Mouse (Mus musculus) olfactory bulb, adult 2 months (tissue): ENCODE results near the gene Rab7b. TPM values are rescaled to one million over a fixed set of nuclear protein-coding genes. Genes with fewer than 3 reads are reported as not detected.

ENCODE experiments used
- H3K27ac ChIP-seq: fragments of 200-500 bp; 2 replicates; pipeline ENCODE4 v1.5.1; 2012; ENCODE audit warnings: low read depth, low read length; ENCODE audit not compliant: insufficient read depth
- H3K4me1 ChIP-seq: fragments of 200-500 bp; 2 replicates; pipeline ENCODE4 v1.6.1; 2012; ENCODE audit warnings: low read length; ENCODE audit not compliant: control insufficient read depth, insufficient read depth
- H3K4me3 ChIP-seq: fragments of 200-500 bp; 2 replicates; pipeline ENCODE4 v1.5.1; 2012; ENCODE audit warnings: mild to moderate bottlenecking, low read depth, low read length, moderate library complexity; ENCODE audit not compliant: insufficient read depth
- CTCF ChIP-seq: fragments of 200-500 bp; IDR thresholded peaks from 2 replicates; pipeline ENCODE4 v1.5.1; 2012; ENCODE audit warnings: low read depth, mild to moderate bottlenecking, low read length, moderate library complexity; ENCODE audit not compliant: insufficient read depth
- POLR2A ChIP-seq: fragments of 200-500 bp; IDR thresholded peaks from 2 replicates; pipeline ENCODE4 v1.6.1; 2012; ENCODE audit warnings: mild to moderate bottlenecking, low read depth, low read length, moderate library complexity; ENCODE audit not compliant: insufficient read depth
- WGBS: fragments of 180-500 bp; shearing (Covaris S2); methylation state at CpG from one replicate; pipeline ENCODE4 v1.1.7; 2018; 5-methylcytosine and 5-hydroxymethylcytosine counted together
- polyA plus RNA-seq: library from polyadenylated mRNA; stranded (reverse); fragments of >200 nt; gene quantifications from 2 replicates; pipeline ENCODE4 v1.2.4, GENCODE M21; 2012; ENCODE audit warnings: low replicate concordance; ENCODE audit not compliant: missing spikeins, insufficient read depth, insufficient read length

The Rab7b gene
- polyA plus RNA-seq: not detected in 2 replicates

DNA sequence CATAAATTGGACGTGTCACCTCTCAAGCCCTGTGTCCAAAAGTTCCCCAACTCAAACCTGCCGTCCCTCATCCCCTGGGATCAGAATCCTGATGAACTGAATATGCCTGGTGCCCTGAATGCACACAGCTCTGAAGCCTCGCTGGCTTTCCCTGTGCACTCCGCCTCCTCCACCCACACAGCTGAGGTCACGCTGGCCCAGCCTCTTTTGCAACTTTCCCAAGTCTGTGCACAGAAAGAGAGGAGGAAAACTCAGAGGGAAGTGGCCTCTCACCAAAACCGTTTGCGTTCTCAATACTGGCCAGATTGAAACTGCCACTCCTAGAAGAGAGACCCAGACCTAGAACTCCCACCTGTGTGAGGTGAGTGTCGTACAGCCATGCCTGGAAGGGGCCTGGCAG is at the start of gene Rab7b:
Gene Rab7b, plus strand, starts transcription at position 221 of the 400 bp plus-strand sequence.
- WGBS: 44% methylated on average over 8 of the region's 8 CpGs
- Histone ChIP-seq H3K4me1 (peaks cover 9% of the 10 kb centered on the region), H3K27ac (no peak within 1 kb of the TSS), H3K4me3 (no peak within 1 kb of the TSS)
- TF ChIP-seq POLR2A: no peak
- TF ChIP-seq CTCF: no peak

GRCm38 (mm10) chr1:131640062-131640461 is 48.4 kb upstream of the Rab7b start:
- TF ChIP-seq POLR2A (no peak), CTCF (no peak)
- Histone ChIP-seq H3K4me1 (no peaks in the 10 kb centered on the region), H3K4me3 (no peak overlapping the region), H3K27ac (no peak overlapping the region)
- WGBS: 90% methylated on average over 4 of the region's 4 CpGs

DNA sequence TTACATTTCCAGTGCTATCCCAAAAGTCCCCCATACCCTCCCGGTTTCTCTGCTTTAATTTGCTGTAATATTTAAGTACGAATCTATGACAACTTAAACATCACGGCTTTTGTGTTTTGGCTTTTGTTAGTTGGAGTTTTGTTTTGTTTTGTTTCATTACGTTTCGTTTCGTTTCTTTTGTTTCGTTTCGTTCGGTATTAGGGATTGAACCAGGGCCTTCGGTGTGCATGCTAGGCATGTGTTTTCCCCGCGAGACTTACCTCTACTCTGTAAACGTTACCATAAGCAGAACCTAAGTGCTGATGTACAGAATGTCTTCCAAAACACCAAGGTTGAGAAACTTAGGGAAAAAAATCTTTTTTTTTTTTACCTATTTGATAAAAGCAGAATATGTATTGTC is 46.9 kb upstream of the Rab7b start:
- H3K4me1 ChIP-seq: no peaks in the 10 kb centered on the region
- TF ChIP-seq CTCF: no peak
- no peak for TF ChIP-seq POLR2A
- no peak overlapping the region for H3K27ac ChIP-seq
- WGBS: 92% methylated on average over 13 of the region's 13 CpGs
- no peak overlapping the region for H3K4me3 ChIP-seq

- H3K4me1 ChIP-seq: no peaks in the 10 kb centered on the region
- 91% methylated on average over 2 of the region's 2 CpGs for WGBS
- no peak overlapping the region for H3K27ac ChIP-seq
- TF ChIP-seq CTCF (no peak), POLR2A (no peak)
- H3K4me3 ChIP-seq: no peak overlapping the region
Observed at GRCm38 (mm10) chr1:131642251-131642650, 46.2 kb upstream of the Rab7b start.

- 75% methylated on average over 12 of the region's 12 CpGs for WGBS
Observed at GRCm38 (mm10) chr1:131652670-131653443, 35.6 kb upstream of the Rab7b start.

DNA sequence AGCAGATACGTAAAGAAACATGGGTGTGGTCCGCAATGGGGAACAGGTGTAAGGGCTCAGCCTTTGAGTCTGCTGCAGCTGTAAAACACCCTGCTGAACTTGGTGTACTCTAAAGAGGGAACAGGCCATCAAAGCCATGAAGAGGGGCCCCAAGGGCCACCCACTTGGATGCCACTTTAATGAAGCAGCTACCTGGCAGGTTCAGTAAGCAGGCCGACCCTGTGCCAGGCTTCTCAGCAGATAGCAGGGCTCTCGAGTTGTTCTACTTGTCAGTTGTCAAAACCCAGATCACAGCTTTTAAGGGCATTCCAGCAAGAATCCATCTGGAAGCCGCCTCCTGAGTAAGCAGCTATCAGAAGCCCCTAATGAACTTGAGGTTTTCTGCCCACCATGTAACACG is 32.9 kb upstream of the Rab7b start:
- TF ChIP-seq CTCF (no peak), POLR2A (no peak)
- Histone ChIP-seq H3K4me1 (no peaks in the 10 kb centered on the region), H3K27ac (no peak overlapping the region), H3K4me3 (no peak overlapping the region)
- 95% methylated on average over 6 of the region's 6 CpGs for WGBS

More at GRCm38 (mm10) chr1:131652670-131653443, 35.6 kb upstream of the Rab7b start:
- H3K4me1 ChIP-seq: no peaks in the 10 kb centered on the region
- TF ChIP-seq CTCF (no peak), POLR2A (no peak)
- no peak overlapping the region for H3K27ac ChIP-seq
- no peak overlapping the region for H3K4me3 ChIP-seq

DNA sequence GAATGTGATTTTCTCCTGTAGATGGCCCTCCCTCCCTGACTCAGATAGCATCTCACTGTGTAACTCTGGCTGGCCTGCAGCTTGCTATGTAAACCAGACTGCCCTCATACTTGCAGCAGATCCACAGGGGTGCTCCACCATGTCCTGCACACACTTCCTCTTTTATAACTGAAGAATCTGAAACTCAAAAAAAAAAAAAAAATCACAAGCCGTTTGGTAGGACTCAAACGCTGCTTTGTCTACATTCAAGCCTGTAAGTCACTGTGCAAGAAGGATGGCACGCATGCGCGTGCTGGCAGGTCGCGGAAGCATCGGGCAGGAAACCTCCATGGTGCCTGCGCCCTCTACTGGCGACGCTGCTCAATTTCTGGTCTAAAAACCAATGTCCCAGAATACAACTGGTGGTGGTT is 30.5 kb upstream of the Rab7b start:
- no peaks in the 10 kb centered on the region for H3K4me1 ChIP-seq
- peak overlapping the region; percentile 4; the same call in 1 of the 2 replicates for H3K27ac ChIP-seq

DNA sequence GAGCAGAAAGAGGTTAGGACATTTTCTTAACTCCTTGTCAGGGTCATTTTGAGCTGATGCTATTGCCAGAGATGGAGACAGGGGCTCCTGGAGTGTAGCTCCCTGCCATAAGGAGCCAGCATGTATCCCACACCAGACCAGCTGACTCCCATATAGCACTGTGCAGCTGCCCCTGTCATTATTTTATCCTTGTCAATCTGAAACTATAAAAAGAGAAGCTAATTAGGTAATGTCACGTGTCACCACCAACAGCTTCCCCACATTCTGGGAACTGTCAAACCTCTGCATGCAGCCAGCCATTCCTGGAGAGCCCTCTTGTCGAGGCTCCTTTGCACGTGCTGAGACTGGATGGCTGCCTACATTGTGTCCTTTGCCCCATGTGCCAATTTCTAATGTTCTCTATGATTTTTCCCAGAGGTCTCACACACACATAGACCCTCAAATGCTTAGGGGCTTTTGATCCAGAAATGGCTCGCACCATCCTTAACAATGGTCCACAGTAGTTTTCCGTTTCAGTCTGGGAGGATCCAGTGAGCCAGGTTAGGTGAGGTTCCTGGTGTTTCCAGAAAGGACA is 28.9 kb upstream of the Rab7b start:
- 70% methylated on average over 5 of the region's 5 CpGs for WGBS
- Histone ChIP-seq H3K27ac (no peak overlapping the region), H3K4me1 (no peaks in the 10 kb centered on the region), H3K4me3 (no peak overlapping the region)
- TF ChIP-seq CTCF (no peak), POLR2A (no peak)

More for the DNA sequence above, 30.5 kb upstream of the Rab7b start:
- WGBS: 0% methylated on average over 11 of the region's 11 CpGs
- TF ChIP-seq POLR2A (no peak), CTCF (peak; percentile 86)
- no peak overlapping the region for H3K4me3 ChIP-seq

DNA sequence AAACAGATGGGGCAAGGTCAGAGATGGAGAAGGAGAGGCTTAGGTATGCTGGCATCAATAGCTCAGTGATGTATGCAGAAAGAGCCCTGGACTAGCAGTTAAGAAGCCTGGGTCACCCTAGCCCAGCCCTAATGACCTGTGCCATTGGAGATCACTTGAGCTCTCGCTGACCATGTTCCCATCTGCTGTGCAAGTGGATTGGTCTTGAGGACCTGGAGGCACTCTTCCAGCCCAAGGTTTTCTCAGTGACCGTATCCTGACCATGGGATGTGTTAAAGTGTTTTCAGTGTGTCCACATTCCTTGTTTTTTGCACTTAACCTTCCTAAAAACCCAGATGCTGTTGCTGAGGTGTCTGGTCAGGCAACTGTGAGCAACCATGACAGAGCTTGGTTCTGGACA is 28.2 kb upstream of the Rab7b start:
- WGBS: 95% methylated on average over 2 of the region's 2 CpGs
- H3K4me1 ChIP-seq: no peaks in the 10 kb centered on the region
- no peak for TF ChIP-seq POLR2A
- TF ChIP-seq CTCF: no peak
- H3K27ac ChIP-seq: no peak overlapping the region
- H3K4me3 ChIP-seq: no peak overlapping the region
